Mouse (Mus musculus): ENCODE results near the gene Esrrg.

DNA sequence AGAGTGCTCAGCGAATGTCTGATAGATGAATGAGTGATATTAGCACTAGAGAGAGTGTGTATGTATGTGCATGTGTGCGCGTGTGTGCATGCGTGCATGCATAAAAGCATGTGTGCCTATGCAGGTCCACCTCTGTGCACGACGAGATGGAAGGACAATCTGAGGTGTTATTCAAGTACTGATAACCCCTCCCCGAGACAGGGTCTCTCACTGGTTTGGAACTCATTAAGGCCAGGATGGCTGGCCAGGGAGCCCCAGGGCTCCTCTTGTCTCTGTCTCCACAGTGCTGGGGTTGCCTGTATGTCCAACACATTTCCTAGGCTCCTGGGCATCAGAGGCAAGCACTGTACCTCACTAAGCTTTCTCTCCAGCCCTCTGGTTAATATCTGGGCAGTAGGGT lies 128.7 kb downstream of the Esrrg start:
- TF ChIP-seq POLR2A (IDR thresholded peaks at IDR 0.05; ENCODE audit: extremely low read depth, insufficient read depth, low read length) (no peak), CTCF (IDR thresholded peaks at IDR 0.05; ENCODE audit: extremely low read depth, insufficient read depth, low read length) (no peak)
